Mouse (Mus musculus) cerebellum, postnatal 25 days (tissue): ENCODE measurements around the gene Mgat1.

ENCODE experiments used
- DNase-seq, 2 experiments: peaks; one replicate each; pipeline ENCODE4 v3.0.0; 2021; ENCODE audit warnings: mixed read lengths in 2 of 2

Gene Mgat1

DNA sequence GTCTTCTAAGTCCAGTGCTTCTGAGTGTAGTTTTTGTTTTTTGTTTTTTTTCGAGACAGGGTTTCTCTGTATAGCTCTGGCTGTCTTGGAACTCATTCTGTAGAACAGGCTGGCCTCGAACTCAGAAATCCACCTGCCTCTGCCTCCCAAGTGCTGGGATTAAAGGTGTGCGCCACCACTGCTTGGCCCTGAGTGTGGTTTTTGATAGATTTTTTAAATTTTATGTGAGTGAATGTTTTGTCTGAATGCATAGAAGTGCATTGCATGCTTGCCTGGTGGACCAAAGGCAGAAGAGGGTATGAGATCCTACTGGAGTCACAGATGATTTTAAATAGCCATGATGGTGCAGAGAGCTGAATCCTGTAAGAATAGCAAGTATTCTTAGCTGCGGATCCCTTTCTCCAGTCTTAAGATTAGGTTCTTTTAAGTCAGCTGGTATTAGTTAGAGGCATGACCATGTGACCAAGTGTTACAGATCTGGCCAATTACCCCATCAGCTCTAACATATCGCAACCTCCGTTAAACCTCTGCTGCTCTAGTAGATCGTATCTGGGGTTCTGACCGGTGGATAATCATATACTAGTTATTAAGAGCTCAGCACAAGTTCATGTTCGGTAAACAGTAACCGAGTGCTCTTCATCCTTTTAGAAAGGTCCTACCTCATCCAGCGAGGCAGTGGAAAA is 906 bp upstream of the Mgat1 start:
- DNase-seq, result no peak

DNA sequence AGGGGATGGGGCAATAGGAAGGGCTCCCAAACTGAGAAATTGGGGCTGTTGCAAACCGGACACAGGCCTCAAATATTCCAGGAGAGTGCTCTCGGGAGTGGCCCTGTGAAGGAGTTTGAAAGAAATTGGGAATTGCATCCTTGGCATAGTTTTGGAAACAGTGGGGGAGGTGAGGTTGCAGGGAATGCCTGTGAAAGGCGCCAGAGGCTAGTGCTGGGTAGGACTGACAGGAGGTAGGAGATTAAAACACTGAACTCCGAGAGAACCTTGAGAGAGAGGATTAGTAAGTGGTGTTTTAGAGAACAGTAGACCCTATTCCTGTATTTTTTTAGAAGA is 572 bp downstream of the Mgat1 start:
- DNase-seq, result no peak

- peak in 1 of 2 experiments; percentile 28 for DNase-seq
These were observed 1.2 kb downstream of the Mgat1 start for GRCm38 (mm10) chr11:49245176-49245575.

- no peak for DNase-seq
These were observed 1.8 kb downstream of the Mgat1 start for GRCm38 (mm10) chr11:49245634-49246415.

- no peak for DNase-seq
These were observed 2.5 kb downstream of the Mgat1 start for GRCm38 (mm10) chr11:49246523-49246922.

GRCm38 (mm10) chr11:49247255-49247654 is 3.3 kb downstream of the Mgat1 start:
- DNase-seq, result no peak

GRCm38 (mm10) chr11:49248226-49248973 is 4.4 kb downstream of the Mgat1 start:
- peak in 1 of 2 experiments; percentile 23 for DNase-seq

GRCm38 (mm10) chr11:49248974-49249700 is 5.1 kb downstream of the Mgat1 start:
- no peak for DNase-seq

DNA sequence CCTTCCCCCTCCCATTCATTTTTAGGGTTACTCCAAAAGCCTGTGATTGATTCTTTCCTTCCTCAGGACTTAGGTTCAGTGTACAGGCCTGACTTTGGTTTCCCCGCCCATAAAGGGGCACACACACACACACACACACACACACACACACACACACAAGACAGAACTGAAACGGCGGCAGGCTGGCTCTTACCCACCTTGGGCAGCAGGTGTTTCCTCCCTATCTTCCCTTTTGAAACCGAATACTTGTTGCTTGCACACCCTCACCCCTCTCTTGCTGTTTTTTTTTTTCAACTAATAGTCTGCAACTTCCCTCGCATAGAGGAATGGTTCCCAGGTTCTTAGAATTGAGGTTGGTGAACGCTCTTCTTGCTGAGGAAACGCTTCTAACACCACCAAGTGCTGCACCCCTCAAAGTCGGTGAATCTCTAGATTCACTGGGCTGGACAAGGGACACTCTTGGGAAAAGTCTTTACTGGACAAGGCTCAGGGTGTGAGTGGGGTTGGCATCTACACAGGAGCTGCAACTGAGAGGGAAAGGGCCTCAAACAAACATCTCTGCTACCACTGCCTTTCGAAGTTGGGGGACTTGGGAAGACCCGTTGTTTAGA is 5.9 kb downstream of the Mgat1 start:
- DNase-seq, result no peak

- peak; percentile 63 to 72 for DNase-seq
These were observed 6.7 kb downstream of the Mgat1 start for GRCm38 (mm10) chr11:49250422-49251379.

DNA sequence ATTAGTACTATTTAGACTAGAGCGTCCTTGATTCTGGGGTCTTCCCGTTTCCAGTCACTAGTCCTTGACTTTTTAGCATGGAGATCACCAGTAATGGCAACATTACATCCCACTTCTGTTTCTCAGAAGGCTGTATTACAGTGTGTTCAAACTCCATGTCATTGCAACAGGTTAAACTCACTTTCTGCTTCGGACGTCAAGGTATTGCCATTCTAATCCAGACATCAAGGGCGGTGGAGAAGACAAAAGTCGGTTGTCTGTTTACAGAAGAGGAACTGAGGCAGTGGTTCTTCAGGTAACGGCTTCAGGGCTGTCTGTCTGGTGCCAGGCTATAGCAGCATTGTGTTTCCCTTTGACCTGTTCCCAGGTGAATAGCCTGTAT is 7.4 kb downstream of the Mgat1 start:
- DNase-seq, result no peak

GRCm38 (mm10) chr11:49252048-49252447 is 8.1 kb downstream of the Mgat1 start:
- no peak for DNase-seq

DNA sequence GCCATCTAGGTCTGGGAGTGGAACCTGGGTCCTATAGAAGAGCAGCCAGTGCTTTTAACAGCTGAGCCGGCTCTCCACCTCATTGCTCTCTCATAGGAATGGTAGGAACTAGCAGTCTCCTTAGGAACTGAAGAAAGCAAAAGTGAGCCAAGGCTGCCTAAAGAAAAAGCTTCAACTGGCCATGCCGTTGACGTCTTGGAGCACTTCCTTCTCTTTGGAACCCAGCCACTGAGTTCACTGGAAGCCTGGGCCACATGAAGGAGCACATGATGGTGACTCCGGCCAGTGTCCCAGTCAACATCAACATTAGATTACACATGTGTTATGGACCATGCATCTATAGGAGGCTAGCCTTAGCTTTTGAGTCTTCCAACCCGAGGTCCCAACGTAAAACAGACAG is 9.0 kb downstream of the Mgat1 start:
- no peak for DNase-seq

GRCm38 (mm10) chr11:49259296-49259695 is 15.3 kb downstream of the Mgat1 start:
- DNase-seq, result no peak

DNA sequence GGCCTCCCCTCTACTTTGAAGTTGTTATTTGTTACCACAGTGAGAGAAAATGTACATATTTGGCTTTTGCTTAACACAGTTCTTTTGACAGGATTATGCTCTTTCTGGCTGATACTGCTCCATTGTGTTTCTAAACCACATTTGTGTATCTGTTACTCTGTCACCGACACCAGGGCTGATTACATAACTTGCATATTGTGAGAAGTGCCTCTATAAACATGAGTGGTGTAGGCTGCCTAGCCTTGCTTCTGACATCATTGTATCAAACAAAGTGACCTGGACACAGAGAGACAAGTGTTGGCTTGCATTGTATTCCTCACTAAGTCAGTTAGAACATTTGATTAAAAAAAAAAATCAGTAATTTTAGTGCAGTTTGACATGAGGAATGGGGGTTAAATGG is 15.8 kb downstream of the Mgat1 start:
- no peak for DNase-seq

GRCm38 (mm10) chr11:49260598-49261312 is 16.8 kb downstream of the Mgat1 start:
- DNase-seq, result no peak

DNA sequence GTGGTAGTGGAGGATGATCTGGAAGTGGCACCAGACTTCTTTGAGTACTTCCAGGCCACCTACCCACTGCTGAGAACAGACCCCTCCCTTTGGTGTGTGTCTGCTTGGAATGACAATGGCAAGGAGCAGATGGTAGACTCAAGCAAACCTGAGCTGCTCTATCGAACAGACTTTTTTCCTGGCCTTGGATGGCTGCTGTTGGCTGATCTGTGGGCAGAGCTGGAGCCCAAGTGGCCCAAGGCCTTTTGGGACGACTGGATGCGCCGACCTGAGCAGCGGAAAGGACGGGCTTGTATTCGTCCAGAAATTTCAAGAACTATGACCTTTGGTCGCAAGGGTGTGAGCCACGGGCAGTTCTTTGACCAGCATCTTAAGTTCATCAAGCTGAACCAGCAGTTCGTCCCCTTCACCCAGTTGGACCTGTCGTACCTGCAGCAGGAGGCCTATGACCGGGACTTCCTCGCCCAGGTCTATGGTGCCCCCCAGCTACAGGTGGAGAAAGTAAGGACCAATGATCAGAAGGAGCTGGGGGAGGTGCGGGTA is 17.4 kb downstream of the Mgat1 start:
- no peak for DNase-seq

- DNase-seq, result no peak
These were observed 18.3 kb downstream of the Mgat1 start for GRCm38 (mm10) chr11:49262286-49262685.

DNA sequence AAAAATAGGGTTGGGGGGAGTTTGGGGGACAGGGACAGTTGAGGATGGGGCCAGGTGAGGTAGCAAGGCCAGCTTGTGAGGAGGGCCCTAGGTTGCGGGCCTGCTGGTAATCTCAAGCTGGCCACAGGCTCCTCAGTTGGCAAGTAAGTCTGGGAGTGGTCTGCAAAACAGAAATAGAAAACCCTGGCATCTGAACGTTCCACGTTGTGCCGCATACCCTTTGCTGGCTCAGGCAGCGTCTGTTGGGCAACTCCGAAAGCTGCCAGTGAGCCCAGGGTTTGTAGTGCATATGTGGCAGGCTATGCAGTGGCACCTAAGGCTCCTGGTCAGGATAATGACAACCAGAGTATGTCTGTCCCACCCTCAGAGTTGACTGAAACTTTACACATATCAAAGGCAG is 19.2 kb downstream of the Mgat1 start:
- DNase-seq, result no peak

- DNase-seq, result no peak
These were observed 20.1 kb downstream of the Mgat1 start for GRCm38 (mm10) chr11:49264081-49264480.
